Mouse (Mus musculus): ENCODE results near the gene Mcm2. TPM values are rescaled to one million over a fixed set of nuclear protein-coding genes. Genes with fewer than 3 reads are reported as not detected.

The Mcm2 gene
- total RNA-seq, 2 experiments from 2014 or later: 9.7 TPM

DNA sequence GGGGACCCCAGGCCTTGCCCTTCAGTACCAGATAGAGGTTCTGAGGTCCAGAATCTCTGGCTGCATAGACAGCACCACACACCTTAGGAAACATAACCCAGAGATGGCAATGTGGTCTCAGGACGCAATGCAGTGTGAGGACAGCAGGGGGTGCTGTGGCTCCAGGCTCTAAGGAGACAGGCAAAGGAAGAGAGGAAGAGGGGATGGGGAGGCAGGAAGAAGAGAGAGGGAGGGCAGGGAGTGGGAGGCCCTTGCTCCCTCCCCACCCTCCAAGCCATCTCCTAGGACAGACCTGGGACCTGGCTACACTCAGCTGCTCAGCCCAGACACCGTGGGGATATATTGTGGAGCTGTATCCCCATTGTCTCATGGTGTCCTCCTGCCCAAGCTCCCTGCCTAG lies 29.0 kb upstream of the Mcm2 start:
- peak; percentile 89 to 92 for DNase-seq (ENCODE audit: low spot score in 2 of 2)

DNA sequence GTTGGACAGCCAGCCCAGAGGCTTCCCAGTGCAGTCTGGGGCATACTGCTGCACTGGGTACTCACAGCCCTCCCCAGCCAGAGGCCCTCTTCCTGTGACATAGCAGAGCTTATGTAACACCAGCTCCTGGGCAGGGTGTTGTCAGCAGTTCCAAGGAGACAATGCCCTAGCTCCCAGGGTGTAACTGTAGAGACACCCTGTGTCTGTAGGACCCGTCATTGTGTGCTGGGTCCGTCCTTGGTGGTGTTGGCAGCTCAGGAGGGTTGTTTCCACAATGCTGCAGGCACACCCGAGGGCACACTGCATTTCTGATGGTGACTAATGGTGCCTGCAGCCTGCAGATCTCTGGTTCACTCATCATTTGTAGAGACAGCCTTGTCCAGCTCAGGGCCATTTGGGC lies 28.3 kb upstream of the Mcm2 start:
- no peak for DNase-seq (ENCODE audit: low spot score in 2 of 2)

DNA sequence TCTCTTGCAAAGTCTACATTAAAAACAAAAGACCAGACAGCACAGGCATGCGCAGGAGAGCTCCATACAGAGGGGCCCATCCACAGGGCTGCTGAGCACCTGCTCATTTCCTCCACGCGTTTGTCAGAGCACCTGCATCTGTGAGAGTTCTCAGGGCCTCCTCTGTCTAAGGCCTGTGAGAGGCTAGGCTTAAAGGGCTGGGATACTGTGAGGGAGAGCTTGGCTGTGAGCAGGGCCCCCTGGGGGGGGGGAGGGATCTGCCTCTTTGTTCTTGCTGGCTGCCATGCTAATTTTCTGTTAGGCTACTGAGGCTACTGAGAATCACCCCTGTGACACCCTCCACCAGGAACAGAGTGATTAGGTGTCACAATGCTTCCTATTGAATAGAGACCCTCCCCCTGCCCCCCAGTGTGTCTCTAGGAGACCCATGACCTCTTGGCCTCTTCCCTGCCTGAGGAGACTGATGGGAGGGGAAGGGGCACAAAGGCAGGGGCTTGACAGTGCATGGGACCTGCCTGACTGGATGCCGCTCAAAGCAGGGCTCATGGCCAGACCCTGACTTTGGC lies 27.1 kb upstream of the Mcm2 start:
- DNase-seq (ENCODE audit: low spot score in 2 of 2): no peak

DNA sequence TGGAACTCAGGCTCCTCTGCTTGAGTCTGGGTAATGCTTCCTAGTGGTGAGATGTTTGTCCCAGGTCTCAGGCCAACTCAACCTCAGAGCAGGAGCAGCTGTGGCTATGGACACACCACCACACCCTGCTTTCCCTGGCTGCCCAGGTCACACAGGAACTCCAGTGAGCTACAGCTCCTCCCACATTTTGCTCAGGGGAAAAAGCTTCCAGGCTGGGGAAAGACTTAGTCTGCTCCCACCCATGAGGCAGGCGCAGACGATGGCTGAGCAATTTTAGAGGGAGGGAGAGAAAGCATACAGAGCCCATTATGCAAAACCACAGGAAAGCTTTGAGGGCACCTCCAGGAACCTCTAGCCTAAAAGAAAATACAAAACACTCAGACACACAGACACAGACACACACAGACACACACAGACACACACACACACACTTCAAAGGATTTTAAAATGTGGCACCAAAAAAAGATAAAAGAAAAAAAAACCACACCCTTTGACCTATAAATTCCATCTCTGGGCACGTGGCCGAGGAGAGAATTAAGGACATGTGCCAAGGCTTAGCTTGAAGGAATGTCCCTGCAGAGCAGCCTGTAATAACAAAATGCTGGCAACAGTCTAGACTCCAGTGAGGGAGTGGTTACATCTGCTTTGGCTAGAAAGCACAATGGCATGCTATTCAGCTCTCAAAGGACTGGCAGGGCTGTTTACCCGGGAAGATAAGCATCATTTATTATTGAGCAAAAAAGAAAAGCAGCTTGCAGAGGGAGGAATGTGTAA lies 26.1 kb upstream of the Mcm2 start:
- DNase-seq (ENCODE audit: low spot score in 2 of 2): no peak

- no peak for DNase-seq (ENCODE audit: low spot score in 2 of 2)
Observed at GRCm38 (mm10) chr6:88918802-88919201, 20.2 kb upstream of the Mcm2 start.

- DNase-seq (ENCODE audit: low spot score in 2 of 2): peak; percentile 59 to 67
Observed at GRCm38 (mm10) chr6:88916153-88916552, 17.6 kb upstream of the Mcm2 start.

DNA sequence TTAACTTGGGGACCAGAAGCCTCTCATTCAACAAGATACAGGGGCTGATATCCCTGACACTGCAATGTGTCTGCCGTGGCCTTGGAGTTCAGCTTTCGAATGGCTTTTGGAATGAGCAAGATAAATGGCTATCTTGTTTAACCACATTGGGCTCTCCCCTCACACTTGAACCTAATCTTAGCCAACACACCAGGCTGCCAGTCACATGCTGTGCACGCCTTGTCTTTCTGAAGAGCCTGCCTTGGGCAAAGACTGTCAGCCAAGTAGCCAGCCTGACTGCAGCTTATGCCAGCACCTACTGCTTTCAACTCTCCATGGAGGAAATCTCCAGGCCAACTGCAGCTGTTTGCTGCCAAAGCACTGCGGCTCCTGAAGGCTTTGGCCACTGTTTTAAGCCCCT lies 16.9 kb upstream of the Mcm2 start:
- DNase-seq (ENCODE audit: low spot score in 2 of 2): peak; percentile 61 to 64

DNA sequence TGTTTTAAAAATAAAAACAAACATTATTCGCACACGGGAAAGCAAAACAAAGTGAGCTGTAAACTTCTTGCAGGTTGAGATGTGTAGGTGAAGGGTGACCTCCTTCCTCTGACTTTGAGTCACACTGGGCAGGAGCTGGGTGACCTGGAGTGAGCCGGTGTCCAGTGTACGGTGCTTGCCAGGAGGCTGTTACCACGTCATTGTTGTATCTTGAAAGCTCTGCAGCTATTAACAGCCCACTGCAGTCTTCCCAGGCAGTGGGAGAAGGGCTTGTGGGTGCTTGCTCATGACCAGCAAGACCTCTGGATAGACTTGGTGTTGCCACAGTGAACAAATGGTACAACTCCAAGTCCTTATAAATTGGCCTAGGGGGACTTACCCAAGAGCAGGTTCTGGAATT lies 16.2 kb upstream of the Mcm2 start:
- no peak for DNase-seq (ENCODE audit: low spot score in 2 of 2)

- no peak for DNase-seq (ENCODE audit: low spot score in 2 of 2)
Observed at GRCm38 (mm10) chr6:88913440-88913839, 14.9 kb upstream of the Mcm2 start.

- DNase-seq (ENCODE audit: low spot score in 2 of 2): no peak
Observed at GRCm38 (mm10) chr6:88913022-88913421, 14.4 kb upstream of the Mcm2 start.

DNA sequence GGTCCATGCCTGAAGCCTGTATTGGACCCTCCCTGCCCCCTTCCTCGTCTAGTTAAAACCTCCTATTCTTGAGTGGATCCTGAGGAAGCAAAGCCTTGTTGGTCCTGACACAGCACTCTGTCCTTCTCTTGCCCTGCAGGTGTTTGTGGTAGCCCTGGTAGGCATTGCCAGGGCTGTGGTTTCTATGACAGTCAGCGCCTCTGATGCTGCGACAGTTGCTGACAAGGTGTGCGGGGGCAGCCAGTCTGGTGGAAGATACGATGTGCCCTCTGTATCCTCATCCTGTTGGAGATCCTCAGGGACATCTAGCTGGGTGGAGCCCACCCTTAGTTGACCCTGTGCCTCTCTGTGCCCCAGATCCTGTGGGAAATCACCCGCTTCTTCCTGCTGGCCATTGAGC lies 10.6 kb upstream of the Mcm2 start:
- no peak for DNase-seq (ENCODE audit: low spot score in 2 of 2)

DNA sequence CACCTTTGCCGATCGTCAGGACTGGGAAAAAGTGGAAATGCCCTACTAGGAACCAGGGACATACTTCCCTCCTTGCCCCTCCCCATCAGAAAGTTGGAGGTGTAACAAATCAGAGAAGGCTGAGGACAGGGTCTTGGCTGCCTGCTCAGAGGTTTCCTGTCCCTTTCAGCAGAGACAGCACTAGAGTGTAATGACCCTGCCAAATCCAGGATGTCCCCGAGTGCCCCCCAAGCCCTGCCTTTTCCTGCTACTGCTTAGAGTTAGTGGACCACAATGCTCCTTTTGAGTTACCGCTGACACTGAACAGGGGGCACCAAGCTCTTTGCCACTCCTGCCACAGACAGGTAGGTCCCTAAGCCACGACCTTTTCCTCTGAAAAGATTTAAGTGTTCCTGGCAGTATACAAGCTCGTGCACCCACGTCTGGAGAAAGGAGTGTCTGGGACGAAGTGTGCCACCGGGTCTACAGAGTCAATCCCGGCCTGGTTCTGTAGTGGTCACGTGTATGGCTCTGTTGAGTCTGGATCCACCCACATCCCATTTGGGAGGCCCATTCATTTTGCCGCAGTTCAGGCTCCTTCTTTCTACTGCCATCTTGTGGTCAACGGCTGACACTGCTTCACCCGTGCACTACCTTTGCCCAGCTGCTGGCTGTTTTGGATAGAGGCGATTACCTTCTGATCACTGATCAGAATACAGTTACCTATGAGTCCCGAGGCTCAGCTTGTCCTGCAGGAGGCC lies 8.0 kb upstream of the Mcm2 start:
- DNase-seq (ENCODE audit: low spot score in 2 of 2): peak in 1 of 2 experiments; percentile 65

DNA sequence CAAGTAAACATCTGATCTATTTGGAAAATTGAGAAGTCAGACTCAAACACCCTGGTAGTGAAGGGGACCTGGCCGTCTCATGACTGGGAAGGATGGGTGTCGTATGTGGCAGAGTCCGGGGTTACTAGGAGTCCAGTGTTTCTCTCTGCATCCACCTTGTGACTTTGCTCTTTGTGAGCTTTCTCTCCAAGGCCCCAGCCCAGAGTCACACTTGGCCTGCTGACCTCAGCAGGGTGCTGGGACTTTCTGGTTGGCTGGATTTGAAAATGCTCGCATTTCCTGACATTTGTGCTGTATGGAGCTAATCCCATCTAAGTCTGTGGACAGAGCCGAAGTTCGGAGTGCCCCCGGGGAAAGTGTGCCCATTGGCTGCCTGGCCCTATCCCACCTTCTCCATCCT lies 6.5 kb upstream of the Mcm2 start:
- no peak for DNase-seq (ENCODE audit: low spot score in 2 of 2)

GRCm38 (mm10) chr6:88904456-88904974 lies 5.9 kb upstream of the Mcm2 start:
- no peak for DNase-seq (ENCODE audit: low spot score in 2 of 2)

- no peak for DNase-seq (ENCODE audit: low spot score in 2 of 2)
Observed at GRCm38 (mm10) chr6:88903708-88904107, 5.1 kb upstream of the Mcm2 start.

DNA sequence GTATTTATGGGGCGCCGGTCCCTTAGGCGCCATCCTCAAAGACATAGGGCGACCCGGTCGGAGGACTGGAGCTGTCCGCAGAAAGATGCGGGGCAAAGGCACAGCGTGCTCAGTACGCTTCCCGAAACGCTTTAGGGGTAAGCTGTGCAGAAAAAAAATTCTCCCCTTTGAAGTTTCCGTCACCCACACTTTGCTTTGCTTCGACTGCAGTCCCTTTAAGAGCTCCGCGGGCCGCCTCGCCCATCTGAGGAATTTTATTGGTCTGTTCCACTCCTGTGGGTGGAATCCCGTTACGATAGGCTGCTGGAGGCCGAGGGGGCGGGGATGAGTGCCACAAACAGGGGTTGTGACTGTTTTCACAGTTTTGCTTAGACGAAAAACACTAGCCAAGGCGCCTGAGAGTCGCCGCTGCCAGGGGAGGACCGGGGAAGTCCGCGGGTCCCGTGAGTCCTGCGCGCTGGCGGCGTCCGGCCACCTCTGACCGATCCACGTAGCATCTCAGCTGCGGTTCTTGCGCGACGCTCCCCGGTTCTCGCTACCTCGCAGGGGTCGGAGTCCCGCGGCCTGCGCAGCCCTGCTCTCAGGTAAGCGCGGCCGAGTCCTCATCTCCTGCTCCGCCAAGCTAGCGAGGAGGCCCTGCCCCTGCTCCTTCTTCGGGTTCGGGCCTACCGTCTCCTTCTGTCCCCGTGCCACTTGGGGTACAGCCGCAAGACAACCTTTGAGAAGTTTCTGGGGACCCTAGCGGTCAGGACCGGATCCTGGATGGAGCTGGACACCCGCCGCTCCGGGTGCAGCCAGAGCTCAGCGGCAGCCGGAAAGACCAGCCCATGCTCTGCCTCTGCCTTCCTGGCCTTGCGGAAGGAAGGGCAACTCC lies 3.6 kb upstream of the Mcm2 start, which contains the start of gene Tpra1:
Gene Tpra1 (plus strand): TSS at position 305 of the 874 bp plus-strand sequence.
- DNase-seq (ENCODE audit: low spot score in 2 of 2): peak; percentile 91 to 94

DNA sequence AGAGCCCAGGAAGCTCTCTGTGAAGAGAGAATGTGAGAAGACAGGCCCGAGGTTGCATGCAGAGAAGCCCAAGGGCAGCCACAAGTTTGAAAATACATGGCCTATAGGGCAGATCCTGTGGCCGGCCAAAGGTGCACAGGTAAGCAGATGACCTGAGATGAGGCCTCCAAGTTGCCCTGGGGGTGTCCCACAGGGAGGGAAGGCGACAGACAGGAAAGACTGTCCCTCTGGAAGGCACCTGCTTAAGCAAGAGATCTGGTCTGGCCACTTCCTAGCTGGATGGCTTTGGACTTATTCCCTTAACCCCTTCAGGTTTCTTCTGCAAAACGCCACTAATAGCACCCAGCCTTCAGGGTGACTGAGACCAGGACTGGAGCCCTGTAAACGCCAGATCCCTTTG lies 2.9 kb upstream of the Mcm2 start:
- DNase-seq (ENCODE audit: low spot score in 2 of 2): no peak

DNA sequence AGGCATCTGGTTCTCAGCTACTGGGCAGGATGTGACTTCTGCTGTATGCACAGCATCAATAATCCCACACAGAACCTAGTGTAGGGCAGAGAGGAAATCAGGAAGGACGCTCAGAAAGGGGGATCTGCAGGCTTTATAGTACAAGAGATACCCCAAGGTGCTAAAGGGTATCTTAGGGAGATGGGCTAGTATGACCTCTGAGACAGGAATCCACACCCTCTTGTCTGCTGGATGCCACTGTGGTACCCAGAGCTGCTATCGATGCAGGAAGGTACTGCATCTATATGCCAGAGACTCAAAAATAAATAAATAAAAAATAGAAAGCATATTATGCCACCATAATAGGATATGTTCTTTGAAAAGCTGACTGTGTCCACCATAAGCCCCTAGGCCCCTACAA lies 1.0 kb upstream of the Mcm2 start:
- no peak for DNase-seq (ENCODE audit: low spot score in 2 of 2)

DNA sequence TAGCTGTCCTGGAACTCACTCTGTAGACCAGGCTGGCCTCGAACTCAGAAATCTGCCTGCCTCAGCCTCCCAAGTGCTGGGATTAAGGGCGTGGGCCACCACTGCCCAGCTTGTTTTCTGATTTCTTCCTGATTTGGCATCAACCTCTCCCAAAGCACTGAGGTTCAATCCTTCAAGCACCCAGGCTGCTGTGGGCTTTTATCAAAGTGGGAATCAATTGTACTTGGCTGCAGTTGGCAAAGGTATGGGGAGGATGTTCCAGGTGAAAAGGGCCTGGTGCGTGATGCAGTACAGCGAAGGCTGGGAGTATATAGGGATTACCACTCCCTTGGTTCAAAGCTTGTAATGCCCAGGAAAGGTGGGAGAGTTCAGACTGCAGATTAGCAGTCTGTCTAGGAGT lies 506 bp upstream of the Mcm2 start:
- no peak for DNase-seq (ENCODE audit: low spot score in 2 of 2)

- DNase-seq (ENCODE audit: low spot score in 2 of 2): no peak
Observed at GRCm38 (mm10) chr6:88897246-88897645, 1.3 kb downstream of the Mcm2 start.

DNA sequence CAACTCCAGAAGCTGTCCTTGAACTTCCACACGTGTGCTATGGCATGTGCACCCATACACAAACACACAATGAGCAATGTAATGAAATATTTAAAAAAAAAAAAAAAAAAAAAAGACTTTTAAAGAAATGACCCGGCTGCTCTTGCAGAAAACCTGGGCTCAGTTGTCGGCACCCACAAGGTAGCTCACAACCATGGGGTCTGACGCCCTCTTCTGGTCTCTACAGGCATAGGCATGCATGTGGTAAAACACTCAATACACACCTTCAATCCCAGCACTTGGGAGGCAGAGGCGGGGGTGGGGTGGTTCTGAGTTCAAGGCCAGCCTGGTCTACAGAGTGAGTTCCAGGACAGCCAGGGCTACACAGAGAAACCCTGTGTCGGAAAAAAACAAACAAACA lies 2.6 kb downstream of the Mcm2 start:
- DNase-seq (ENCODE audit: low spot score in 2 of 2): no peak

Measured in layer of hippocampus, postnatal 10 days (tissue).